Mouse (Mus musculus) urinary bladder, postnatal 10 days (tissue): ENCODE data around the gene Rps15a.

Experiments used
- DNase-seq: peaks from one replicate; pipeline ENCODE4 v3.0.0; 2022; ENCODE audit warnings: low spot score

Rps15a gene

DNA sequence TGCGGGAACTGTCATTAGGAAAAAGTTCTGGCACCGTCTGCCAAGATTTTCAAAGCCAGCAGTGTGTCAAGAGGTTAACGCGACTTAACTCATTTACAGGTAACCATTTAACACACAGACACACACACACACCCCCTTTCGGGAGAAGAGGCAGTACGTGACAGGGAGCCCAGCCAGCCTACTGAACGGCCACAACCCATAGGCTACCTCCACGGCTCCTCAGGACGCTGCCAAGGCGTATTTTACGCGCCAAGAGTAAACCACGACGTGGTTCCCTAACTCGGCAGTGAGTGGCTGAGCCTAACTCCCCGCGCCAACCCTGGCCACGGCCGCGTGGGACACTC lies 483 bp downstream of the Rps15a start:
- no peak for DNase-seq

DNA sequence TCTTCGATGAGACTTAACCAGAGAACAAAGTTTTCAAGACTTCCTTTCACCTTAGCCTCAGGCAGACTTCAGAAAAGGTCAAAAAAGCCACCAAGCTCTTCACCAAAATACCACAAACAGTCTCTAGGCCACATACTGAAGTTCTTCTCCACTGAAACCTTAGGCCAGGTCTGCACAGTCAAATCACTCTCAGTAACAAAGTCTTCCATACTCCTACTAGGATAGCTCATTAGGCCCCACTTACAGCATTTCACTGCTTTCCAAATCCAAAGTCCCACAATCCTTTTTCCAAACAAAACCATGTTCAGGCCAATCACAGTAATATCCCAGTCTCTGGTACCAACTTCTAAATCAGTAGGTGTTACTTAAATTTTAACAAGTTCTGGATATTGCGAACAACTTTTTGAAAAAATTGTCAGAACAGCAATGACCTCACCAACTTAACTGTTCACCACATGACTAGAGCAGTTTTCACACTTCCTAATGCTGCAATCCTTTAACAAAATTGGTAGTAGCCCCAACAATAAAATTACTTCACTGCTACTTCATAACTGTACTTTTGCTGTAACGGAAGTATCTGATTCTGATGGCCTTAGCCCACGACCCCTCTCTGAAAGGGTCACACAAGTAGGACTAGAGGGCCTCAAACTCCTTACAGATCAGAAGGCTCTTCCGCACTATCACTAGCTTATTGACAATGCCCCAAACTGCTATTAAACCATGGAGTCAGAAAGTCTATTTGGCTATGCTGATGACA lies 2.3 kb downstream of the Rps15a start:
- DNase-seq, result no peak

DNA sequence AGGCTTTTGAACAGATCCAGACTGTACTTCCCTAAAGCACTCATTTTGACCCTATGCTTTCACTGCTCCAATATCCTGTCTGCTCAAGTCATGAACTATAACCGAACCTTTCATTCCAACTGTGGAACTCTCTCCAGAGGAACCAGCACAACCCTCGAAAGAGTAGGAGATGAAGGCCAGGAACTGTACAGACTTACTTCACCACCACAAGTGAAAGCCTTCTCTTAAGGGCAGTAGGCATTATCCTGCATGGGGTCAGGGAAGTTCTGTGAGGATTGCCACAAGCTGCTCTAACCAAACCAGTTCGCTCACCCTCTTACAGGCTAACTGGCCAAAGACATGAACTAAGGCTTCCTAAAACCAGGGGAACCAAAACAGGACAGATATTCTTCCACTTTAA lies 4.9 kb downstream of the Rps15a start:
- DNase-seq, result no peak

DNA sequence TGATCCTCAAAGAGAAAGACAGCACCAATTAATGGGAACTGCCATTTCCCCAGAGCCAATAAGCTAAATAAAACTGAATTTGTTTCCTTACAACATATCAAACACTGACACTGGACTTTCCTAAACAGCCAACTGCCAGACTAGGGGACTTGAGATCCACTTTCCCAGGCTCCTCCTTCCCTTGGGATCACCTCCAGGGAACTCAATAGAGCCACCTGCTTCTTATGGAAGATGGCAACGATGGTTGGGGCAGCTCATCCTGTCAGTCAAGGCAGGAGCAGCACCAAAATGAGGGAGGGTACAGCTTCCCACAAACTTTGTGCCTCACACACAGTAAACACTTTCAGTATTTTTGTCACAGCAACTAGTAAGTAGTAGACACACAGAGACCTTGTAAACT lies 8.3 kb downstream of the Rps15a start:
- DNase-seq, result no peak

DNA sequence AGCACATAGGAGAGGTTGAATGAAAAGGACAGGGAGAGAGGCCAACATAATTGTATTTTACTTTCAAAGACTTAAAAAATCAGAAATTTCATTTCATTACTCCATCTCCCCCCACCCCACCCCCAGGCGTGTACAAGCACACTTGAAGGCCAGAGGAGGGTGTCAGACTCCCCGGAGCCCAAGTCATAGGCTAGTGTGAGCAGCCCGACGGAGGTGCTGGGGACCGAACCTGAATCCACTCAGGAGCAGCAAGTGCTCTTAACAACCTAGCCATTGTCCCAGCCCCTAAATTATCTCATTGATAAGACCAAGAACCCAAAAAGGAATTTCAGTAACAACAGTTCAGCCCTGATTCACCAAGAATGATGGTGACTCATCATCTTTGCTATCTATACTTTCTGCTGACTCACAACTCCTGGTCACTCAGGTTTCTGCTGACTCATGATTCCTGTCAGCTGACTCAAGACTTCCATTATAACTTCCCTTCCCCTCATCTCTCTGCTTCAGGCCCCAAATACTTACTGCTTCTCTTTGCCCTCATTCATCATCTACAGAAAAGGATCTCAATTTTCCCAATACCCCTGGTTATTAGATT lies 11.4 kb downstream of the Rps15a start:
- no peak for DNase-seq

DNA sequence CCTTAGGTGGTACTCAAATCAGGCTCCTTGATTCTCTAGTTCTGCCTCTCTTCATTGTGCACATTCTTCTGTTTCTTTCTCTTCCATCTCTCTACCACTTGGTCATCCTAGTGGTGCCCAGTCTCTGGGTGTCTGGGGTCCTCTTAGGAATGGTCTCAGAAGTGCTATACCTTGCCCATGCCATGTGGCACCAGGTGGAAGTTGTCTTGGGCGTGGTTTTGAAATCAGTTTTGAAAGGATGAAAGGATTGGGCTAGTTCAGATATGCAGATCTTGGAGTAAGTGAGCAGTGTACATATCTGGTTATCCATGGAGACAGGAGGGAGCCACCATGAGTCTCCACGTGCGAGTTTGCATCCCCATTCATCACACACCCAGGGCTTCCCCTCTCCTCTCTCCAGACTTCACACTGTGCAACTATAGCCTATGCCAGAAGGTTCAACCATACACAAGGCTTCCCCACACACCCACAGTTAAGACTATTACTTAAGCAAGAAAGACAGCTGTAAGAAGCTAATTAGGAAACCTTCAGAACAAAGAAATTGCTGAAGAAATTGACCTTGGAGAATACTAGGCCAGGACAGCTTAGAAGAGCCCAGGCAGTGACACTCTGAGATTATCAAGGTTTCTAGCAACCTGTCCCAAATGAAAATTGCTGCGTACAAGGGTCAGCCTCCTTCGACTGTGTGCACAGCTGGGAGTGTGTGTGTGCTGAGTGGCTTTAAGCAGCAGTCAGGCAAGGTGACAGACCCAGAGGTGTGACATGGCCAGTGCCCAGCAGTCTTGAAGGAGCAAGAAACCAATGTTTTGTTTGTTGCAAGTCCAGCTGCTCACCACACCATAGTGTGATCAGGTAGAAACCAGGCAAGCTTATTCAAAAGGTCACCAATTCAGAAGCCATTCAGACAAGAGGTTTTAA lies 12.3 kb downstream of the Rps15a start:
- DNase-seq, result no peak

DNA sequence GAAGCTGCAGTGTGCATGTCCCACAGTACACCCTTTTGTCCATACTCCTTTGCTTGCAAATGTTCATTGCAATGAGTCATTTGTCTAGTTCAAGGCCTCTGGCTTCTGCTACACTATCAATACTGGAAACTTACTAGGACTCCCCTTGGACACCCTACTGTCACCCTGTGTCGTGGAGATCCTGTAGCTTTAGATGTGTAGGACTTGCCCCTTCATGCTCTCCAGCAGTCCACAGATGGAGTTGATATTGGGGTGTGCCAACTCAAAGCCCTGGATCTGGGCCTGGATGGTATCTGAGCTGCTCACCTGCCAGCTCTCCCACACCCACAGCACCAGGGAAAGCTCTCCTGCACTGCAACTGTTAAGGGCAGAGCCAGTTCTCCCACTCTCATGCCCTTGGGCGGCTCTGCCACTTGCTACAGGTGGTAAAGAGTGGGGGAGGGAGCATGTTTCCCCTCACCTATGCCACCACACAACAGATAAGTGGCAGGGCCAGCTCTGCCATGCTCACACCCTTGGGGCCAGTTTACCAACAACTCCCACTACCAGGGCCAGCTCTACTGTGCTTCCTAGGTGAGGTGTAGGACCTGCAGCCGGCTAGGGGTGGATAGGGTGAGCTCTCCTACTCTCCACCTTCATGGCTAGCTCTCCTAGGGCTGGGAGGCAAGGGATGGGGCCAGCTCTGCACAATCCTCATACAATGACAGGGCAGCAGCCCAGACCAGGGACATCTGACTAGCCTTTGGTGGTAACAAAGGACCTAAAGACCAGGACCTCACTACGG lies 13.1 kb downstream of the Rps15a start:
- DNase-seq, result no peak

DNA sequence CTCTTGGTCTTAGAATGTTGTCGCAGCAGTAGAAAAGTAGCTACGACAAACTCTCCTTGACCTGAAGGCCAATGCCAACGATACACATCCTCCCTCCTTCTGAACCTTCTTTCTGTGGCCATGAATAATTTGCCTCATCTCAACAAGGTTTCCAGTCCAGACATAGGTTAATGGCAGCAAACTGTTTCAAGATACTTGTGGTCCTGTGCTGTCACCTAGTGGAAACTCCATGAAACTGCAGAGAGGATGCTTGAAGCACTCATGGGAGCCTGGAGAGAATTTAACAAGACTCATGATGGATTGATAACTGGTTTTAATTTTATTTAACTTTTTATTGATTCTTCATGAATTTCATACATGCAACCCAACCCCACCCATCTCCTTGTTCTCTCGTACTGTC lies 13.8 kb downstream of the Rps15a start:
- DNase-seq, result no peak

DNA sequence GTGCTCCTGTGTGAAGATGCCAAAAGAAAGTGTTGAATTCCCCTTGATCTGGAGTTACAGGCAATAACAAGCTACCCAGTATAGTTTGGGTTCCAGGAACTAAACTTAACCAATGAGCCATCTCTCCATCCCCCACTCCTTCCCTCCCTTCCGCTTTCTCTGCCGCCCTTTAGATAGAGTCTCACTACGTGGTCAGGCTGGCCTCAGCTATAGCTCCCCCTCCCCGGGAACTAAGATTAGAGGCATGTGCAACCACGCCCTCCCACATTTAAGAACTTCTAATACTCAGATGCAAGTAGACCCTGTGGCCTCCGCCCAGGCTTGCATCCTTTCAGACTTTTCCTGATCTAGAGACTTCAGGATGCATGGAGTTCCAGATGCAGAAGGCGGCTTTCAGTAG lies 18.4 kb downstream of the Rps15a start:
- no peak for DNase-seq

DNA sequence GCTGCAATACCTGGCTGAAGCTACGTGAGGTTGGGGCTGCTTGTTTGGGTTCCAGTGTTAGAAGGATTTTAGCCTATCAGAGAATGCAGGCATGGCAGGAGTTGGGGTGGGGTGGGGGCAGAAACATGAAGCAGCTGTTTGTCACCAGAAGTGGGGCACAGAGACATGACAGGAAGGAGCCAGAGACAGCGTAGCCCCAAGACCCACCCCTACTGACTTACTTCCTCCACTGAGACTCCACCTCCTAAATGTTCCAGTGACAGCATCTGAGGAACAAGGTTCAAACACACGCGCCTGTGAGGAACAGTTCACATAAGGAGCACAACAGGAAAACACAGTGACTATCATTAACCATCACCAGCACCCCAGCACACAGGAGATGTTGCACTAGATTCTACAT lies 36.0 kb downstream of the Rps15a start:
- no peak for DNase-seq

DNA sequence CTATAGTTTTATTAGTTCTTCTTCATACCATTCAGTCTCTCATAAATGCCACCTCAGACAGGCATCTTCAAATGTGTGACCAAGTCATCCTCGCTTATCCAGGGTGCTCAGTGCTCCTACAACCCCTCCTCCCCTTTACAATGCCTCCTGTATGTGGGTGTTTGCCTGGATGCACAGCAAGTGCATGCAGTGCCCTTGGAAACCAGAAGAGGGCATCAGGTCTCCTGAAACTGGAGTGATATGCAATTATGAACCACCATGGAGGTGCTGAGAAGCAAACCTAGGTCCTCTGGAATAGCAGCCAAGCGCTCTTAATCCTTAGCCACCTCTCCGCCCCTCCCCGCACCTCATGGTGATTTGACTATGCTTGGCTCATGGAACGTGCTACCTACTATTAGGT lies 36.9 kb downstream of the Rps15a start:
- DNase-seq, result no peak

DNA sequence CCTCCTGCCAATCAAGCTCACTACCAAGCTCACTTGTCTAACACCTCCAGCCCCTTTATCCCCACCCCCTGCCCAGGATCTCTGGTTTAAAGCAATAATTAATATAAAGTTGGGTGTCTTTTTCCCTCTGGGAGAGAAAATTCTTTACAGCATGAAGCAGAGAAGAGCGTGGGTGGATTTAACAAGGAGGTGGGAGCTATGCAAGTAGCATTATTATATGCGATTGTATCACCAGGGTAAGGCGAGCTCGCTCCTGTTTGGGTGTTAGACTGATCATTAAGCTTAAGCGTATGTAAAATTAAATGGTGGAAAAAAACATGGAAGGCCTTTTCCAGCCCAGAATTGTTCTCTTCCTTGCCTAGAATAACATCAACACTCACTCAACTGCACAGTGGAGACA lies 48.7 kb downstream of the Rps15a start:
- DNase-seq, result no peak

DNA sequence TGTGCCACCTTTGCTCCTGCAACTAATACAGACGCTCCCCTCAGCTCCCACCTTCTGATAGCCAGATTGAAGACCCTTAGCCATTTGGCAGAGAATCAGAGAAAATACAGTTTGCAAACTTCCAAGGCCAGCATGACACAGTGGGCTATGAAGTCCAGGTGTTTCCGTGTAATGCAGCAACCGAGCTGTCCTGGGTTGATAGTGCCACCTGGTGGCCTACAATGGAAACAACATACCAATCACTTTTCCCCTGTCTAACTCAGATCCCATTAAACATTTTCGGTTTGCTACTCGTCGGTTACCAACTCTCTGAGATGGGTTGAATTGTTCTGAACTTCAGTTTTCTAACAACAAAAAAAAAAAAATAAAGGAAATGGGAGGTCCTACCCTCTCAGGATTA lies 59.7 kb downstream of the Rps15a start:
- DNase-seq, result no peak
